Mouse (Mus musculus): Measurements from ENCODE around the gene Gabarap.
"Not testable (repeated sequence)": the region's sequence is repeated elsewhere in the genome, so short reads cannot be mapped to it uniquely, and the experiment has no call there.

The Gabarap gene

DNA sequence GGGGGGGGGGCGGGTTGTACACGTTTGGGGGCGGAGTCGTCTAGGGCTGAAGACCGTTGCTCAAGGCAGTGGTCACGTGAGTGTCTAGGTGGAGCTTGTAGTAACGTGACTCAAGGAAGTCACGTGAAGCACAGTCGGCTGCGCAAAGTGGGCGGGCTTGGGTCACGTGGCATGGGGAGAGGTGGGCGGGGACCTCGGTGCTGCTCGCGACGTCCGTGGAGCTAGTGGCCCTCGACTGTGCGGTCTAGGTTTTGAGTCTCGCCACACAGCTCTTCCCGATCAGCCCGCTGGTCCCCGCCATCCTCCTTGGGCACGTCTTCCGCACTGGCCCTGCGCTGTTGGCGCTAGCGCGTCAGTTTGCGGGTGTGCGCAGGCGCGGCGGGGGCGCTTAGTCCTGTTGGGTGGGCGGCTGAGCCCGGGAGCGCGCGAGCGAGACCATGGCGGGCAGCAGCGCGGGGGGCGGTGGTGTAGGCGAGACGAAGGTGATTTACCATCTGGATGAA, 9.5 kb downstream of the Gabarap start, which contains the start of gene Dvl2:
Gene Dvl2 (plus strand): TSS at position 200 of the 503 bp plus-strand sequence.
- DNase-seq, result peak; percentile 96

DNA sequence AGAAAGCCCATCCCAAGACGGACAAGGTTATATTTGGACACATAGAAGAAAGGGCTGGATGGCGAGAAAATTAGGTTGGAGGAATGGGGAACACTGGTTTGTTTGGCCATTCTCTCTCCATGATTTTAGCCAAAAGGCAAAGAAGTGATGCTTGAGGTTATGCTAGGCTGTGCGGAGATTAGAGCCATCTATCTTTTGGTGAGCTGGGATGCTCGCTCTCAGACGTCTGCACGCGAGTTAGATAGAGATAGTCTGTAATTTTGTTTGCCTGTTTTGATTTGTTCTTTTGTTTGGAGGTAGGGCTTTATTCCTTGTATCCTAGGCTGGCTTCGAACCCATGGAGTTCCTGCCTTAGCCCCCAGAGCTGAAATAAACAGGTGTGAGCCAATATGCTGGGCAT, 10.2 kb downstream of the Gabarap start:
- DNase-seq, result no peak

DNA sequence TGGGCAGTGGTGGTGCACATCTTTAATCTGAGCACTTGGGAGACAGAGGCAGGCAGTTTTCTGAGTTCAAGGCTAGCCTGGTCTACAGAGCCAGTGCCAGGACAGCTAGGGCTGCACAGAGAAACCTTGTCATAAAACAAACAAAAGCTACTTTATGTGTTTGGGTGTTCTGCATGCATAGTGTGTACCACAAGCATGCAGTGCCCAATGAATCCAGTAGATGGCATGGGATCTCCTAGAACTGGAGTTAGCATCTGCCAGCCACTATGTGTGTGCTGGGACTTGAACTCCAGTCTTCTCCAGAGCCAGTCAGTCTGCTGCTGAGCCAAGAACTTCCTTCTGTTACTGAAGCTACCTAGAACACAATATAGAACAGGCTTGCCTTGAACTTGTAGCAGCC, 10.9 kb downstream of the Gabarap start:
- DNase-seq, result peak; percentile 67

DNA sequence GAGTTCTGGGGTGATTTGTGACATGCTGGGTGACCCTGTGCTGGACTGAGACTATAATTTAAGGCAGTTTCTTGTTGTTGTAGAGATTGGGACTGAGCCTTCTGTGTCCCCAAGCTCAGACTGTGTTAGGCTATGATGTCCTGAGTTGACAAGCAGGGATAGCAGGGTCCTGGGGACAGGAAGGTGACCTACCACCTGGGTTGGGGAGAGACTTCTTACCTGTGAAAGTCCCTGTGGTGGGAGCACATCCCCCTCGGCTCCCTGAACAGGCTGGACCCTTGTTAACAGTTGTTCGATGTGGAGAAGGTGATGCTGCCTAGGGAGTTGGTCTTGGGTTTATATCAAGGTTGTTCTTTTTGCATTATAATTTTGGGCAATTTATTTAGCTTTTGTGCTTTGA, 11.5 kb downstream of the Gabarap start:
- DNase-seq, result no peak

GRCm38 (mm10) chr11:70005521-70005920, 14.6 kb downstream of the Gabarap start:
- no peak for DNase-seq

DNA sequence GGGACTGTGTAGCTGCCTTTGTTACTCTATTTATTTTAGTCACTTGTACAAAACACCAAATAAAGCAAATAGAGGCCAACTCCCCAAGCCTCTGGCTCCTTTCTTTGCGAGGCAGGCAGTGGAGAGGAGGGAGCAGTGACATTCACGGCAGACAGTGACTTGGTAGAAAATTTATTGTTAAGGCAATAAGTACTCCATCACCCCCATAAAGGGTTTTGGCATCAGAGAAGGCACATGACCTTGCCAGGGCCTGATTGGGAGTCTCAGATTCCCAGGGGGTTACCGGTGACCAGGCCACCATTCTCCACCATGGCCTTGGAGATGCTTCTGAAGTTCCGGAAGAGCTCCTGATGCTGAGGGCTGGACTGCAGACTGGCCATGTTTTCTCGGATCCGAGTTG, 19.1 kb downstream of the Gabarap start:
- no peak for DNase-seq

- peak; percentile 11 for DNase-seq
These were observed 19.6 kb downstream of the Gabarap start for GRCm38 (mm10) chr11:70010548-70010947.

DNA sequence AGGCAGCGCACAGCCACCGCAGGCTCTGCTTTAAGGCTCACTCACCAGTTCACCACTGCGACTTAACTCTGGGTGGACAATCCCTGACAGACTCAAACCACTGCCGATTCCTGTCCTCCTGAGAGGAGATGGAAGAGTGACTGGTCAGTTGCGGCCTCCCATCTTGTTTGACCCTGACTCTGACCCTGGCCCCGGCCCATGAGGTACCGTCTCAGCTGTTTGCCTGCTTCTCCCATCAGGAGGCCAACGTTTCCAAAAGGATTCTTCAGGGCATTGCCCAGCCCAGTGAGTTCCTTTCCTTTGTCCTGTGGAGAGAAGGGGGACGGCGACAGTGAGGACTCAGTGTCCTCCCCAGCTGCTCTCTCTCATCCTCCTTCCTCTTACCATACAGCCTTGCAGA, 20.0 kb downstream of the Gabarap start:
- DNase-seq, result no peak

DNA sequence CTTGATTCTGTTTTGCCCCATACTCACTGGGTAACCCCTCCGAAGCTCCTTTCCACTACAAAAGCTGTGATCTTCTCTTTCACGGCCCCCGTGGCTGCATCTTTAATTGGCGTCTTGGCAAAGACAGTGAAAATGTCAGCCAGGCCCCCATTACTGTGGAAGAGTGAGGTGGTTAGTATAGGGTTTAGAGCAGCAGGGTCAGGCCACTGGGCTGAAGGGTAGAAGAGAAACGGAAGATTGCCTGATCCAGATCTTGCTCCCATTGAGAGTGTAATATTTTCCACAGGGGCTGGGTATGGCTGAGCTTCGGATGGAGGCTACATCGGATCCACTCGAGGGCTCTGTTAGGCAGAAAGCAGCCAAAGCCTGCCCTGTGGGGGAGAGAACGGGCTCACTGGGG, 22.0 kb downstream of the Gabarap start:
- DNase-seq, result no peak

GRCm38 (mm10) chr11:70013408-70013807, 22.5 kb downstream of the Gabarap start:
- peak; percentile 6 for DNase-seq

DNA sequence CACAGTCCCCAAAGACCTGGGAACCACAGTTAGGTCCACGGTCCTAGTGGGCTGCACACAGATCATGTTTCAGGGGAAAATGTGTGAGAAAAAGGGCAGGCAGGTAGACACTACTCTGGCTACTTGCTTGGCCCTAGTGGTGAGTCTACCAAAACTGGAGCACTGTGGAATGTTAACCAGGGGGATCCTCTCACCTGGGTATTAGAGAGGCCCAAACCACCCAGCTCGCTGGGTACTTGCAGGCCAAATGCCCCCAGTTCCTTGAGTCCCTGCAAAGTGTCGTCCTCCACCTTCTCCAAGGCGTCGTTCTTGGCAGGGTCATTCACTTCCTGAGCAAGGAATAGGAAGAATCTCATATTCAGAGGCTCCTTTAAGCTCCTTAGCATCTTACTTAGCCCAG, 23.1 kb downstream of the Gabarap start:
- DNase-seq, result peak; percentile 9

GRCm38 (mm10) chr11:70014880-70015558, 24.1 kb downstream of the Gabarap start, which contains the start of gene Acadvl:
Gene Acadvl (minus strand): TSS chr11:70015411.
- DNase-seq, result peak; percentile 94

- no peak for DNase-seq
These were observed 24.7 kb downstream of the Gabarap start for GRCm38 (mm10) chr11:70015677-70016076.

GRCm38 (mm10) chr11:70016177-70016576, 25.2 kb downstream of the Gabarap start:
- not testable (repeated sequence) for DNase-seq

DNA sequence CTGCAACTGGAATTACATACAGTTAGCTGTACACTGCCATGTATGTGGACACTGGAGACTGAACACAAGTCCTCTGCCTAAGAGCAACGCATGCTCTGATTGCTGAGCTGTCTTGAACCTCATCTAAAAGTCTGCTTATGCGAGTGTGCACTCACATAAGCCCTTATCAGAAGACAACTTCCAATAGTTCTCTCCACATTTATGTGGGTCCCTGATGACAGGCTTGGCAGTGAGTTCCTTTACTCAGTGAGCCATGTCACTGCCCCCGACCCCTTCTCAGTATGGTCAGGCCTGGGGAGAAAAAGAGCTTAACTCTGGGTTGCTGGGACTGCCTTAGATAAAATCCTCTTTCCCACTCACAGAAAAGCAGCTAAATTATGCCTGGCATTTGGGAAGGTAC, 25.7 kb downstream of the Gabarap start, which contains the start of gene Dlg4:
Gene Dlg4 (plus strand): TSS at position 274 of the 400 bp plus-strand sequence.
- no peak for DNase-seq

GRCm38 (mm10) chr11:70017199-70017767, 26.3 kb downstream of the Gabarap start:
- DNase-seq, result peak; percentile 13

DNA sequence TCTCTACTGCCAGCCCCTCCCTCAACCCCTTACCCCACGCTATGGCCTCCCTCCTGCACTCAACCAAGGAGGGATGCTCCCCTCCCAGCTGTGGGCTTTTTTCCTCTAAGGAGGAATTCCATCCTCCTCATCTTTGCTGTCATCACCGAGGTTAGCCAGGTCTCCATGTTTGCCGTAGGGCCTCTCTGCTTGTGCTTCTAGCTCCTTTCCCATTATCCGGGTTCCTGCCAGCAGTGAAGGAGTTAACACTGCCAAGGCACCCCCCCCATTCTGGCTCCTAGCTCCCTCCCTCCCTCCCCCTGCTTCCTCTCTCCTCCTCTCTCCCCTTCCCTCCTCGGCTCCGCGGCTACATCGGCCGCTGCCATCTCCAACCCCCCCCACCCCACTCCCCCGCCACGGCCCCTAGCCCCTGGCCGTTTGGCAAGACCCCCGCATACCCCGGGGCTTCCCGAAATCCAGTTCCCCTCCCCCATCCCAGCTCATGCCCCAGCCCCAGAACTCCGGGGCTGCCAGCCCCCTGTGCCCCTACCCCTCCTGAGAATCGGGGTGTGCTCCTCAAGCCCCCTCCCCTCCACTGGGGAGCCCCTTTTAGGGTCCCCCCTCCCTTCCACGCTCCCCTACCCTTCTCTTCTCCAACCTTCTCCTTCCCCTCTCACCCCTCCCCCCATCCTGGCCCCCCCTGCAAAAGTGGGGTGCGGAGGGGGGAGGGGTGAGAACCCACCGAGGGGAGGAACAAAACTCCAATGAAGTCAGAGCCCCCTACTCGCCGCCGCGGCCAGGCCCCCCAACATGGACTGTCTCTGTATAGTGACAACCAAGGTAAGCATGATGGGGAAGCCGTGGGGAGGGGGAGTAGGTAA, 27.4 kb downstream of the Gabarap start:
- peak; percentile 81 for DNase-seq

- no peak for DNase-seq
These were observed 28.6 kb downstream of the Gabarap start for GRCm38 (mm10) chr11:70019495-70020021.

- DNase-seq, result peak; percentile 39
These were observed 29.2 kb downstream of the Gabarap start for GRCm38 (mm10) chr11:70020022-70020631.

- DNase-seq, result peak; percentile 82
These were observed 29.9 kb downstream of the Gabarap start for GRCm38 (mm10) chr11:70020731-70021263.

DNA sequence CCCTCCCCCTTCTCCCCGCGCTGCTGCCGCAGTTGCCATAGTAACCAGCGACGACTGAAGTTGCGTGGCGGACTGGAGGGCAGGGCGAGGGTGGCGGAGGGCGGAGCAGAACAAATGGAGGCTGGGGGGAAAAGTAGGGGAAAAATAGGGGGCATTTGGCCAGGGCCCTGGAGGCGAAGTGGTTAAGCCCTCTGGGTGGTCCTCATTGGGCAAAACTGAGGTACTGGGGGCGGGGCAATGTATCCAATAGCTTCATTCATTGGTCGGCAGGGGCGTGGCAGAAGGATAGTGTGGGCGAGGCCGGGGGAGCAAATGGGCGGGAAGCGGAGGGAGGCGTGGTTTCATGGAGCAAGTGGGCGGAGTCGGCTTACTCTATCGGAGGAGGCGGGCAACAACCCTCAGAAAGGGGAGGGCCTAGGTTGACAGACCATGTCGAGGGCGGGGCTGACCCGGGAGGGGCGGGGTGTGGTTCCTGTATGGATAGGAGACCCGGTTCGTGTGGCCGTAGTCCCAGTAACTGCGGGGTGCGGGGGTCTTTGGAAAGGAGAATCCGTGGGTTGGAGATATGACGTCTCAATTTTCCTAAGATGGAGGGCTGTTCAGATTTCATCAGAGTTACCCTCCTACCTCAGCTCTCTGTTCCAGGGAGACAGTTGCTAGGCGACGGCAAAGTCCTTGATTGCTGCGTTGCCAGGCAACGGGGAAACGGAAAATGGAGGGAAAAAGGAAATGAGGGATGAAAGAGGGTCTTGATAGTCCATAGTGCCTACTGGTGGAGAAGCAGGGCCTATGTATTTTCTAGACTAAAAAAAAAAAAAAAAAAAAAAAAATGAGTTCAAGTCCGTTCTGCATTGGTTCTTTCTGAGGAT, 30.6 kb downstream of the Gabarap start:
- peak; percentile 99 for DNase-seq
